Mouse (Mus musculus) testis, adult 2 months (tissue): ENCODE measurements around the gene Tpcn2. TPM values are rescaled to one million over a fixed set of nuclear protein-coding genes. Genes with fewer than 3 reads are reported as not detected.

Source experiments
- H3K27ac ChIP-seq: fragments of 200-500 bp; 2 replicates; pipeline ENCODE4 v1.5.1; 2012; ENCODE audit warnings: low read depth, low read length; ENCODE audit not compliant: control insufficient read depth, insufficient read depth
- H3K27me3 ChIP-seq: fragments of 200-500 bp; 2 replicates; pipeline ENCODE4 v1.6.1; 2012; ENCODE audit warnings: mild to moderate bottlenecking, low read length, moderate library complexity; ENCODE audit not compliant: control insufficient read depth, insufficient read depth
- H3K36me3 ChIP-seq: fragments of 200-500 bp; 2 replicates; pipeline ENCODE4 v1.6.1; 2012; ENCODE audit warnings: mild to moderate bottlenecking, low read length; ENCODE audit not compliant: control insufficient read depth, insufficient read depth
- H3K4me1 ChIP-seq: fragments of 200-500 bp; 2 replicates; pipeline ENCODE4 v1.6.1; 2012; ENCODE audit warnings: low read length; ENCODE audit not compliant: control insufficient read depth, insufficient read depth
- H3K4me3 ChIP-seq: fragments of 200-500 bp; 2 replicates; pipeline ENCODE4 v1.5.1; 2012; ENCODE audit warnings: low read depth, mild to moderate bottlenecking, low read length, moderate library complexity, mixed read lengths; ENCODE audit not compliant: control insufficient read depth
- CTCF ChIP-seq: fragments of 200-500 bp; IDR thresholded peaks from 2 replicates; pipeline ENCODE4 v1.5.1; 2012; ENCODE audit warnings: low read depth, mild to moderate bottlenecking, inconsistent platforms, low read length, moderate library complexity; ENCODE audit not compliant: control insufficient read depth, insufficient read depth, insufficient replicate concordance
- POLR2A ChIP-seq: fragments of 200-500 bp; IDR thresholded peaks from 2 replicates; pipeline ENCODE4 v1.6.1; 2012; ENCODE audit warnings: low read depth, mild to moderate bottlenecking, inconsistent platforms, low read length, moderate library complexity; ENCODE audit not compliant: control insufficient read depth
- polyA plus RNA-seq: library from polyadenylated mRNA; depleted of rRNA; stranded (reverse); fragments of >200 nt; gene quantifications from 2 replicates; pipeline ENCODE4 v1.2.3, GENCODE M21; 2012; rRNA removed

Gene Tpcn2
- 15.3 and 16.8 TPM in 2 replicates for polyA plus RNA-seq

DNA sequence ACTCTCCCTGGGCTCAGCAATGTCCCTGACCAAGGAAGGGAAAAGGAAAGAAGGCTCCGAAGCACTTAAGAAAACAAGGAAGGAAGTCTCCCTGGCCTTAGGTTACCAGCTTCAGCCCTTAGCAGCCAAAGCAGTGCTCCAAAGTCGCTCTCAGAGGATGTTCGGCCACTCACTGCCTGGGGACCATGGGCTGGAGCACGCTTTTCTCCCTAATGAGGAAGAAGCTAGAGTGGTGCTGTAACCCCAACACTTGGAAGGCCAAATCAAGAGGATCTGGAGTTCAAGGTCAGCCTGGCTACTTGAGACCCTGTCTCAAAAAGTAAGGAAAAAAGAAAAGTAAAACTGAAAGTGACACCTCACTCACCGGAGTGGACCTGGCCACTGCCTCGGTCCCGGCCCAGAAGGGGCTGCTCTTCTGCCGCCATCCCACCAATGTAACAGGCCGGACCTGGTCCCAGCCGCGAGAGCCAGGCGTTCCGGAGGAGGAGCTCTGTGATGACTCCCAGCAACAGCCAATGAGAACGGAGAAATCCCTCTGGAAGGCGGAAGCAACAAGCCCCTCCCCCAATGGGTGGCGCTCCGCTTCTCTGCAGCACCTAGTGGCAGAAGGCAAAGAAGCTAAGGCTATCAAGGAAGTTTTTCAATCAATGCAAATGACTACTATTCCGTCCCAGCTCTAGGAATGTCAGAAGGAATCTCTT lies at the start of gene Tpcn2:
Gene Tpcn2 (minus strand): TSS at position 525 of the 701 bp plus-strand sequence.
- TF ChIP-seq CTCF = peak; percentile 28; the same call in 1 of the 2 replicates
- TF ChIP-seq POLR2A = peak; percentile 77
- Histone ChIP-seq H3K27ac (peak within 1 kb of the TSS; percentile 69; the same call in 1 of the 2 replicates), H3K27me3 (no peaks in the 10 kb centered on the region), H3K4me1 (peaks cover 4% of the 10 kb centered on the region), H3K36me3 (no peaks in the 10 kb centered on the region), H3K4me3 (peak within 1 kb of the TSS; percentile 84)

- no peaks in the 10 kb centered on the region for H3K4me1 ChIP-seq
- H3K36me3 ChIP-seq = no peaks in the 10 kb centered on the region
- no peak for TF ChIP-seq POLR2A
- no peak for TF ChIP-seq CTCF
- H3K4me3 ChIP-seq = no peak overlapping the region
- no peaks in the 10 kb centered on the region for H3K27me3 ChIP-seq
- H3K27ac ChIP-seq = no peak overlapping the region
These were observed 48.7 kb upstream of the Tpcn2 start for GRCm38 (mm10) chr7:145332376-145333041.

DNA sequence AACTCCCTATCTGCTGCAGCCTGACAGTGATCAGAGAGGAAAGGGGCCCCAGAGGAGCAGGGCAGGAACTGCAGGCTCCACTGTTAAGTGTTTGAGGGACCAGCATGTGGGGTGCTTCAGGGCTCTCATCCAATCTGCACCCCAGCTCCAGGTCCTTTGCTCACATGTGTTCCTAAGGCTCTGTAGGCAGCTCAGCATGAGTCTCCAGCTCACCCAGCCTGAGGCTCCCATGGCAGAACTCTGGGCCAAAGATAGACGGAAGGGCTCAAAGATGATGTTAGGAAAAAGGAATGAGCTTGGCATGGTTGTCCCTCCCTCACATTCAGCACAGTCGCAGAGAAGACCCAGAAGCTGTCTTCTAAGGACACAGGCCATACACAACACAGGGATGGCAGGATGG lies 46.8 kb upstream of the Tpcn2 start:
- no peak overlapping the region for H3K27ac ChIP-seq
- H3K27me3 ChIP-seq = no peaks in the 10 kb centered on the region
- TF ChIP-seq CTCF (no peak), POLR2A (no peak)
- no peaks in the 10 kb centered on the region for H3K4me1 ChIP-seq
- no peaks in the 10 kb centered on the region for H3K36me3 ChIP-seq
- no peak overlapping the region for H3K4me3 ChIP-seq

GRCm38 (mm10) chr7:145329982-145330381 lies 46.2 kb upstream of the Tpcn2 start:
- Histone ChIP-seq H3K27ac (no peak overlapping the region), H3K36me3 (no peaks in the 10 kb centered on the region), H3K4me1 (no peaks in the 10 kb centered on the region), H3K4me3 (no peak overlapping the region), H3K27me3 (no peaks in the 10 kb centered on the region)
- TF ChIP-seq CTCF = no peak
- TF ChIP-seq POLR2A = no peak

- TF ChIP-seq POLR2A = no peak
- TF ChIP-seq CTCF = no peak
- Histone ChIP-seq H3K27ac (no peak overlapping the region), H3K36me3 (no peaks in the 10 kb centered on the region), H3K27me3 (no peaks in the 10 kb centered on the region), H3K4me1 (no peaks in the 10 kb centered on the region), H3K4me3 (no peak overlapping the region)
These were observed 41.9 kb upstream of the Tpcn2 start for GRCm38 (mm10) chr7:145325697-145326096.

DNA sequence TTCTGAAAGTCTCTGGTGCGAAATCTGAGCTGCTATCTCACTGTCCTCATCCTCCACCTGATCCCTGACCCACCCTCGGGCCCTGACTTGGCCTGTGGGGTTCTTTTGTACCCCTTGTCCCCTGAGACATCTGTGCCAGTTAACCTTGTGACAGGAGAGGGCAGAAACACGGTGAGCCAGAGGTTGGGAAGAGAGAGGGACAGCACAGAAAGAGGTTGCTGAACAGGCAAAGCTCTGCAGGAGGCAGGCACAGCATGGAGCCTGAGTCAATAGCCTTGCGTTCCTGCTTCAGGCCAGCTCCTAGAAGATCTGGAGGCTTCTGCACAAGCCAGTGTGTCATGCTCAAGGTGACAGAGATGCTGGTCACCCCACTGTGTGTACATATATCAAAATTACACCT lies 39.8 kb upstream of the Tpcn2 start:
- Histone ChIP-seq H3K27ac (no peak overlapping the region), H3K4me1 (no peaks in the 10 kb centered on the region), H3K36me3 (no peaks in the 10 kb centered on the region), H3K27me3 (no peaks in the 10 kb centered on the region), H3K4me3 (no peak overlapping the region)
- no peak for TF ChIP-seq POLR2A

GRCm38 (mm10) chr7:145319481-145319880 lies 35.7 kb upstream of the Tpcn2 start:
- H3K27me3 ChIP-seq = no peaks in the 10 kb centered on the region
- H3K4me1 ChIP-seq = no peaks in the 10 kb centered on the region
- H3K27ac ChIP-seq = no peak overlapping the region
- no peak overlapping the region for H3K4me3 ChIP-seq
- no peaks in the 10 kb centered on the region for H3K36me3 ChIP-seq
- no peak for TF ChIP-seq CTCF
- TF ChIP-seq POLR2A = no peak
